Mouse (Mus musculus): ENCODE measurements around the gene Gm28043. TPM values are rescaled to one million over a fixed set of nuclear protein-coding genes. Genes with fewer than 3 reads are reported as not detected.

Gm28043 gene
- polyA plus RNA-seq, 1 experiment from 2014 or later, result 3.5 TPM

DNA sequence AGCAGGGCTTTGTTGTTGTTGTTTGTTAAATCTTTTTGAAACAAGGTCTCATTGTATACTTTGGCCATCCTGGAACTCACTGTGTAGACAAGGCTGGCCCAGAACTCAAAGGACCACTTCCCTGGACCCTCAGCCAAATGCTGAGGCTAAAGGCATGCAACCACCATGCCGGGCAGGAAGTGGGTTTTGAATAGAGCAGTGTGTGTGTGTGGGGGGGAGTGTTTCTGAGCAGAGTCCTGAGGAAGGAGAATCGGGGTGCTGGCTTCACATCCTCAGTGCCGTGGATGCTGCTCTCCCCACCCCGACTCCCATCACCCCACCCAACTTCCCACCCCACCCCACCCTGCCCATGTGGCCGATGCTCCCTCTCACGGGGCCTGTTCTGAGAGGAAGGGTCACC lies 29.2 kb upstream of the Gm28043 start:
- Histone ChIP-seq H3K27me3 (ENCODE audit: control insufficient read depth, insufficient read depth, low read length) (no peaks in the 10 kb centered on the region), H3K4me3 (ENCODE audit: low read depth, low read length) (no peak overlapping the region), H3K4me1 (replicated peaks; ENCODE audit: control insufficient read depth, insufficient read depth, low read length) (peaks cover 6% of the 10 kb centered on the region; the same call in 1 of the 2 replicates), H3K36me3 (ENCODE audit: control insufficient read depth, insufficient read depth, low read length) (no peaks in the 10 kb centered on the region; the same call in 1 of the 2 replicates), H3K9ac (ENCODE audit: low read length) (no peak overlapping the region), H3K27ac (ENCODE audit: low read depth, low read length) (no peak overlapping the region), H3K9me3 (ENCODE audit: control insufficient read depth, low read length) (no peaks in the 10 kb centered on the region), H3K4me2 (ENCODE audit: low read depth, low read length, severe bottlenecking) (no peak overlapping the region)
- 98% methylated on average over 6 of the region's 6 CpGs for WGBS
- no peak for ATAC-seq (replicated peaks; ENCODE audit: low FRiP score)
- DNase-seq (ENCODE audit: low spot score), result no peak

DNA sequence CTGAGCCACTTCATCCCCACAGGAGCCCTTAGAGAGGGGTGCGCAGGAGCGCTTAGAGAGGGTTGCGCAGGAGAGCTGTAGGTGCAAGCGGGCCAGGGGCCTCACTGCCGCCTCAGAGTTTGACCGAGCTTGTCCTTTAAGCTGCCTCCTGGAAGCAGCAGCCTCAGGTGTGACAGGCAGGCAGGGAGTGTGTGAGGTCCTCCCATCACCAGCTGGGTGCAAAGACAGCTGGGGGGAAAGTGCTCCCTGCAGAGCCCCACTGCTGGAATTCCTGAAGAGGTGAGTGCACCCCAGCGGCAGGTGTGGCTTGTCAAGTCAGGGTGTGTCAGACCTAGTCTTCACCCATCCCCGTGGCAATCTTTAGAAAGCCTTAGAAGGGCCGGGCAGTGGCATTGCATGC lies 27.8 kb upstream of the Gm28043 start:
- ATAC-seq (replicated peaks; ENCODE audit: low FRiP score) (no peak), DNase-seq (ENCODE audit: low spot score) (no peak)
- H3K27me3 ChIP-seq (ENCODE audit: control insufficient read depth, insufficient read depth, low read length), result no peaks in the 10 kb centered on the region
- no peak overlapping the region for H3K4me2 ChIP-seq (ENCODE audit: low read depth, low read length, severe bottlenecking)
- H3K36me3 ChIP-seq (ENCODE audit: control insufficient read depth, insufficient read depth, low read length), result no peaks in the 10 kb centered on the region; the same call in 1 of the 2 replicates
- H3K9ac ChIP-seq (ENCODE audit: low read length), result no peak overlapping the region
- no peak overlapping the region for H3K27ac ChIP-seq (ENCODE audit: low read depth, low read length)
- no peak overlapping the region for H3K4me3 ChIP-seq (ENCODE audit: low read depth, low read length)
- peaks cover 6% of the 10 kb centered on the region; the same call in 1 of the 2 replicates for H3K4me1 ChIP-seq (replicated peaks; ENCODE audit: control insufficient read depth, insufficient read depth, low read length)
- no peaks in the 10 kb centered on the region for H3K9me3 ChIP-seq (ENCODE audit: control insufficient read depth, low read length)
- 88% methylated on average over 9 of the region's 9 CpGs for WGBS

DNA sequence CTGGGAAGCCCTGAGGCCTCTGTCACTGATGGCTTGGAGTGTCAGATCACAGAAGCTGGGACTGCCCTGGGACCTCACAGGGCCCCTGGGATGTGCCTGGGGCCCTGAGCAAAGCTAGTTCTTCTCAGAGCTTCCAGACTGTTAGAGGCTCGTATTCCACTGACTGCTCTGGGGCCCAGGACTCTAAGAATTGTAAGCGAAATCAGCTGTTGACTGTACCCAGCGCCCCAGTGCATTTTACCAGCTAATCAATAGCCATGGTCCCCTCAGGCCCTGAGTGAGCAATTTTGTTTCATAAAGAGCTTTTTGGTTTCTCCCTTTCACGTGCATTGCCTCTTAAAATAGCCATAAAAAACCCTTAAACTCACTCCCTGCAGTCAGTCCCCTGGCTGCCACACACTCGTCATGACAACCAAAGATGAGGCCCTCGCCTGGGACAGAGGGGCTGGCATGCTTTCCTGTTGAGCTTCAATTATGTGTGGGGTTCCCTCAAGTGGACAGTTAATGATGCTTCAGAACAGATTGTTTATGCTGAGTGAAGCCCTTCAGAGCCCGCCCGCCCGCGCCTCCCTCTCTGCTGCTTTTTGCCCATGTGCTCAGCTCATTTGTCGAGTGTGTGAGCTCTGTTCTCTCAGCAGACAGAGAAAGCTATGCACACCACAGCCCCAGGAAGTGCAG lies 25.3 kb upstream of the Gm28043 start:
- H3K9ac ChIP-seq (ENCODE audit: low read length), result no peak overlapping the region

DNA sequence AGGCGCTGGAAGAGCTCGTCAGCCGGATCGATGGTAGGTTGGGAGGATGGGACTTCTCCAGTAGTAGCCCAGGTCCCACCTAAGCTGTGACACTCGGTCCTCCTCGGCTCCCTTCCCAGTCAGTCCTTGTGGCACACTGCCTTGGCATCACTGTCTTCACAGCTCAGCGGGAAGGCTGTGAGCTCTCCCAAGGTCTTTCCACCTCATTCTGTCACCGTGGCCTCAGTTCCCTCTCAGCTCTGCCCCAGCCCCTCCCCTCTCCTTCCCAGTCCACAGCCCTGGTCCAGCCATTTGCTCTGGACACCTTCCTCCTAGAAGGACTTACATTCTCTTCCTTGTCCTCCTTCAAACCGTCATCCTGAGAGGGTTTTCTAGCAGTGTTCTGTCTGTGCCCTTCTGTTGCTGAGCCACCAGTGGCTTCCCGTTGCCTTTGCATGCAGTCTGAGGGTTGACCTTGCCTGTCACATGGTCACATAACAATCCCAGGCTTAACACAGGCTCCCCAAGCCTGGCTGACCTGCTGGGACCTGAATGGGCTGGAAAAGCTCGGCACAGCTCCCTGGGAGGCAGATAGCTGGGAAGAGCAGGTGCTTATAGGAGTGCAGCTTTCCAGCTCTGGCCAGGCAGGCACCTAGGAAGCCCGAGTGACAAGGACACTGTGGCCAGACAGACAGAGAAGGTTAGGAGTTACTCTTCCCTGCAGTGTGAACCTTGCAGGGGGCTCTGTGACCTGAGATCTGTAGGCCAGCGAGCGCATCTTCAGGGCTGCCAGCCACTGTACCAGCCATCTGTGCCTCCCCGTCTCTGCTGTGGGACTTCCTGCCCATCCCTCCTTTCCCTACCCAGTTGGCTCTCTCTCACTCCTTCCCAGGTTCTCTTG lies 18.5 kb upstream of the Gm28043 start:
- 86% methylated on average over 15 of the region's 15 CpGs for WGBS
- DNase-seq (ENCODE audit: low spot score), result no peak
- Histone ChIP-seq H3K27ac (ENCODE audit: low read depth, low read length) (no peak overlapping the region), H3K4me2 (ENCODE audit: low read depth, low read length, severe bottlenecking) (no peak overlapping the region), H3K27me3 (ENCODE audit: control insufficient read depth, insufficient read depth, low read length) (no peaks in the 10 kb centered on the region), H3K9me3 (ENCODE audit: control insufficient read depth, low read length) (no peaks in the 10 kb centered on the region), H3K36me3 (ENCODE audit: control insufficient read depth, insufficient read depth, low read length) (no peaks in the 10 kb centered on the region; the same call in 1 of the 2 replicates), H3K9ac (ENCODE audit: low read length) (no peak overlapping the region), H3K4me1 (replicated peaks; ENCODE audit: control insufficient read depth, insufficient read depth, low read length) (no peaks in the 10 kb centered on the region), H3K4me3 (ENCODE audit: low read depth, low read length) (no peak overlapping the region)
- no peak for ATAC-seq (replicated peaks; ENCODE audit: low FRiP score)

More for the DNA sequence above, 25.3 kb upstream of the Gm28043 start:
- WGBS, result 43% methylated on average over 11 of the region's 11 CpGs
- H3K4me2 ChIP-seq (ENCODE audit: low read depth, low read length, severe bottlenecking), result no peak overlapping the region
- no peaks in the 10 kb centered on the region for H3K27me3 ChIP-seq (ENCODE audit: control insufficient read depth, insufficient read depth, low read length)
- peak; percentile 65 for DNase-seq (ENCODE audit: low spot score)
- no peaks in the 10 kb centered on the region for H3K9me3 ChIP-seq (ENCODE audit: control insufficient read depth, low read length)
- no peak overlapping the region for H3K4me3 ChIP-seq (ENCODE audit: low read depth, low read length)
- peak overlapping the region; percentile 39; the same call in 1 of the 2 replicates for H3K27ac ChIP-seq (ENCODE audit: low read depth, low read length)
- H3K4me1 ChIP-seq (replicated peaks; ENCODE audit: control insufficient read depth, insufficient read depth, low read length), result peaks cover 6% of the 10 kb centered on the region; the same call in 1 of the 2 replicates
- H3K36me3 ChIP-seq (ENCODE audit: control insufficient read depth, insufficient read depth, low read length), result no peaks in the 10 kb centered on the region; the same call in 1 of the 2 replicates
- peak; percentile 75 for ATAC-seq (replicated peaks; ENCODE audit: low FRiP score)

DNA sequence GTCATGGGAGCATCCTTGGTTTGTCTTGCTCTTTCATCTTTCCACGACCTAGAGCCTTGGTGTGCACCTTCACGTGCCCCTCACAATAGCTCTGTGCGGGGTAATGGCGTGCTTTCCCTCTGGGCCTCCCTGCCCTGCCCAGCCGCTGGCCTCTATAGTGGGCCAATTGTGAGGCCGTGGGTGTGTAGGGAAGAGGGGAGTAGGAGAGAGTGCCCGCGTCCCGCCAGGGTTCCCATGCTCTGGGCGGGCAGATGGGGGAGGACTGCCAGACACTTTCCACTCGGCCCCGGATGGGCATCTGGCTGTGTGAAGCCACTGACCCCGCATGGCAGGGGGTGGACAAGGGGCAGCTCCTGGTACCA lies 17.9 kb upstream of the Gm28043 start:
- DNase-seq (ENCODE audit: low spot score) (no peak), ATAC-seq (replicated peaks; ENCODE audit: low FRiP score) (no peak)
- no peaks in the 10 kb centered on the region for H3K27me3 ChIP-seq (ENCODE audit: control insufficient read depth, insufficient read depth, low read length)
- H3K4me1 ChIP-seq (replicated peaks; ENCODE audit: control insufficient read depth, insufficient read depth, low read length), result no peaks in the 10 kb centered on the region
- H3K4me3 ChIP-seq (ENCODE audit: low read depth, low read length), result no peak overlapping the region
- H3K9ac ChIP-seq (ENCODE audit: low read length), result no peak overlapping the region
- no peak overlapping the region for H3K27ac ChIP-seq (ENCODE audit: low read depth, low read length)
- 91% methylated on average over 13 of the region's 13 CpGs for WGBS
- no peak overlapping the region for H3K4me2 ChIP-seq (ENCODE audit: low read depth, low read length, severe bottlenecking)
- H3K9me3 ChIP-seq (ENCODE audit: control insufficient read depth, low read length), result no peaks in the 10 kb centered on the region
- no peaks in the 10 kb centered on the region; the same call in 1 of the 2 replicates for H3K36me3 ChIP-seq (ENCODE audit: control insufficient read depth, insufficient read depth, low read length)

DNA sequence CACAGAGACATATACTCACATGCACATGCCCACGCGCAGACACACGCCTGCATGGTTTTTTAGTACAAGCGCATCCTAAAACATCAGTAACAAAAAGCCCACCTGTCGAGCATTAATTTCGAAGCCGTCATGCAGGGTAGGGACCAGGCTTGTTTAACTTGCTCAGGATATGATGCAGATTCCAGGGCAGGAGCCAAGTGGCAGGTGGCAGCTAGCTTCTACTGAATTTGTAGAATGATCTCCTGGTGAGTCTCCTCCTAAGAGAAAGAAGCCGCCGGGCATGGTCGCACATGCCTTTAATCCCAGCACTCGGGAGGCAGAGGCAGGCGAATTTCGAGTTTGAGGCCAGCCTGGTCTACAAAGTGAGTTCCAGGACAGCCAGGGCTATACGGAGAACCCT lies 15.6 kb upstream of the Gm28043 start:
- no peak for ATAC-seq (replicated peaks; ENCODE audit: low FRiP score)
- H3K4me3 ChIP-seq (ENCODE audit: low read depth, low read length), result no peak overlapping the region
- no peaks in the 10 kb centered on the region for H3K9me3 ChIP-seq (ENCODE audit: control insufficient read depth, low read length)
- no peaks in the 10 kb centered on the region for H3K27me3 ChIP-seq (ENCODE audit: control insufficient read depth, insufficient read depth, low read length)
- H3K9ac ChIP-seq (ENCODE audit: low read length), result no peak overlapping the region
- no peaks in the 10 kb centered on the region for H3K4me1 ChIP-seq (replicated peaks; ENCODE audit: control insufficient read depth, insufficient read depth, low read length)
- 90% methylated on average over 14 of the region's 14 CpGs for WGBS
- no peak overlapping the region for H3K27ac ChIP-seq (ENCODE audit: low read depth, low read length)
- no peak overlapping the region for H3K4me2 ChIP-seq (ENCODE audit: low read depth, low read length, severe bottlenecking)
- no peaks in the 10 kb centered on the region; the same call in 1 of the 2 replicates for H3K36me3 ChIP-seq (ENCODE audit: control insufficient read depth, insufficient read depth, low read length)
- no peak for DNase-seq (ENCODE audit: low spot score)

DNA sequence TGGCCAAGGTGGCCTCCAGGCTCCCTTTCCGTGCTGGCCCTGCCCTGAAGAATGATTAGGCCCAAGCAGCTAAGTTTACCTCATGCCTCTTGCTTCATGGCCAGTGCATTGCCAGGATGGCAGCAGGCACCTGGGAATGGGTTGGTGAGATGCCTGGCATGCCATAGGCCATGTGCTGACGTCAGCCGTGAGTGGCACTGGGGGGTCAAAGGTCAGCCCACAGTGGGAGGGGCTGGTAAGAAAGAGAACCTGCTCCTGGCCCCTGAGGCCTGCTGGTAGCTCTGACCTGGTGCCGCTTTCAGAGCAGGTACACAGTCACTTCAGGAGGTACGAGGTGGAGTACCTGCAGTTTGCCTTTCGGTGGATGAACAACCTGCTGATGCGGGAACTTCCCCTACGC lies 15.1 kb upstream of the Gm28043 start:
- H3K27ac ChIP-seq (ENCODE audit: low read depth, low read length), result no peak overlapping the region
- no peaks in the 10 kb centered on the region; the same call in 1 of the 2 replicates for H3K36me3 ChIP-seq (ENCODE audit: control insufficient read depth, insufficient read depth, low read length)
- H3K9ac ChIP-seq (ENCODE audit: low read length), result no peak overlapping the region
- H3K4me2 ChIP-seq (ENCODE audit: low read depth, low read length, severe bottlenecking), result no peak overlapping the region
- no peaks in the 10 kb centered on the region for H3K4me1 ChIP-seq (replicated peaks; ENCODE audit: control insufficient read depth, insufficient read depth, low read length)
- WGBS, result 91% methylated on average over 8 of the region's 8 CpGs
- H3K4me3 ChIP-seq (ENCODE audit: low read depth, low read length), result no peak overlapping the region
- no peaks in the 10 kb centered on the region for H3K9me3 ChIP-seq (ENCODE audit: control insufficient read depth, low read length)
- no peak for DNase-seq (ENCODE audit: low spot score)
- no peak for ATAC-seq (replicated peaks; ENCODE audit: low FRiP score)
- no peaks in the 10 kb centered on the region for H3K27me3 ChIP-seq (ENCODE audit: control insufficient read depth, insufficient read depth, low read length)

DNA sequence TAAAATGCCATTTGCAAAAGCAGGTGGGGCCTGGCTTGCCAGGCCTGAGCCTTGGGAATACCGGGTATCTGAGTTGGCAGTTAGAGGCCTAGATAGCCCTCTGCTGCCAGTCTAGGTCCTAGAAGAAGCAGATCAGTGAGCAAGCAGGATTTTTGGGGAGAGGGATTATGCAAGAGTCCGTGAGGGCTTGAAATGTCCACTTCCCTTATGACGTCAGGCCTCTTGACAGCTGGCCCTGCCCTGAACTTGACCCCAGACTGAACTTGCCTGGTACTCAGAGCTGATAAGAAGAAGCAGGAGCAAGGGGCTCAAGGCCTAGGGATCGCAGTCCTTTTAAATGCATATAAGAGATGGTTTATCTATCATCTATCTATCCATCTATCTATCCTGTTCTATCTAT lies 13.3 kb upstream of the Gm28043 start:
- Histone ChIP-seq H3K27ac (ENCODE audit: low read depth, low read length) (no peak overlapping the region), H3K27me3 (ENCODE audit: control insufficient read depth, insufficient read depth, low read length) (no peaks in the 10 kb centered on the region), H3K9me3 (ENCODE audit: control insufficient read depth, low read length) (no peaks in the 10 kb centered on the region), H3K36me3 (ENCODE audit: control insufficient read depth, insufficient read depth, low read length) (no peaks in the 10 kb centered on the region; the same call in 1 of the 2 replicates), H3K4me1 (replicated peaks; ENCODE audit: control insufficient read depth, insufficient read depth, low read length) (no peaks in the 10 kb centered on the region), H3K4me3 (ENCODE audit: low read depth, low read length) (no peak overlapping the region), H3K9ac (ENCODE audit: low read length) (no peak overlapping the region), H3K4me2 (ENCODE audit: low read depth, low read length, severe bottlenecking) (no peak overlapping the region)
- ATAC-seq (replicated peaks; ENCODE audit: low FRiP score) (no peak), DNase-seq (ENCODE audit: low spot score) (no peak)
- WGBS, result 81% methylated on average over 4 of the region's 4 CpGs
